Mouse (Mus musculus): ENCODE measurements around the gene Slc30a7. TPM values are rescaled to one million over a fixed set of nuclear protein-coding genes. Genes with fewer than 3 reads are reported as not detected.
A peak's percentile ranks its signal among the peaks of the same experiment; 100 is the strongest.
"Not testable (repeated sequence)": the region's sequence is repeated elsewhere in the genome, so short reads cannot be mapped to it uniquely, and the experiment has no call there.

Slc30a7 gene
- total RNA-seq, 1 experiment from 2014 or later, result 30.7 TPM

- DNase-seq, result no peak
Observed at GRCm38 (mm10) chr3:115946272-115946671, 60.9 kb downstream of the Slc30a7 start.

GRCm38 (mm10) chr3:115944376-115944775 is 62.8 kb downstream of the Slc30a7 start:
- DNase-seq, result no peak

GRCm38 (mm10) chr3:115941464-115941863 is 65.7 kb downstream of the Slc30a7 start:
- DNase-seq, result no peak

GRCm38 (mm10) chr3:115940510-115940909 is 66.7 kb downstream of the Slc30a7 start:
- DNase-seq, result no peak

- peak; percentile 75 for DNase-seq
Observed at GRCm38 (mm10) chr3:115937807-115938206, 69.4 kb downstream of the Slc30a7 start.

- DNase-seq, result peak; percentile 76
Observed at GRCm38 (mm10) chr3:115936734-115937599, 70.2 kb downstream of the Slc30a7 start.

GRCm38 (mm10) chr3:115933293-115934186 is 73.7 kb downstream of the Slc30a7 start:
- no peak for DNase-seq

GRCm38 (mm10) chr3:115931701-115932100 is 75.5 kb downstream of the Slc30a7 start:
- DNase-seq, result no peak

- DNase-seq, result no peak
Observed at GRCm38 (mm10) chr3:115926531-115926930, 80.7 kb downstream of the Slc30a7 start.

- peak; percentile 19 for DNase-seq
Observed at GRCm38 (mm10) chr3:115924401-115925190, 82.6 kb downstream of the Slc30a7 start.

- not testable (repeated sequence) for DNase-seq
Observed at GRCm38 (mm10) chr3:115907406-115907805, 99.8 kb downstream of the Slc30a7 start.

GRCm38 (mm10) chr3:115905567-115905966 is 101.6 kb downstream of the Slc30a7 start:
- no peak for DNase-seq

GRCm38 (mm10) chr3:115905067-115905466 is 102.1 kb downstream of the Slc30a7 start:
- no peak for DNase-seq

- DNase-seq, result no peak
Observed at GRCm38 (mm10) chr3:115902301-115902956, 104.8 kb downstream of the Slc30a7 start.

GRCm38 (mm10) chr3:115898354-115898948 is 108.8 kb downstream of the Slc30a7 start:
- no peak for DNase-seq

GRCm38 (mm10) chr3:115893166-115893565 is 114.0 kb downstream of the Slc30a7 start:
- DNase-seq, result no peak

GRCm38 (mm10) chr3:115892341-115892740 is 114.9 kb downstream of the Slc30a7 start:
- DNase-seq, result no peak

Data from adrenal gland, postnatal 14 days (tissue).